Mouse (Mus musculus) ovary, adult 10 weeks (tissue): ENCODE results near the gene Zfp672. TPM values are rescaled to one million over a fixed set of nuclear protein-coding genes. Genes with fewer than 3 reads are reported as not detected.

Experiments used
- polyA plus RNA-seq: library from polyadenylated mRNA; stranded (reverse); fragments of 350-450 nt; fragmentation: Illumina TruSeq; extraction: RNeasy Lipid Tissue Mini Kit (QIAGEN cat#74804); gene quantifications from one replicate; pipeline ENCODE4 v1.2.3, GENCODE M21; 2014

Gene Zfp672
- polyA plus RNA-seq, result 52.3 TPM

DNA sequence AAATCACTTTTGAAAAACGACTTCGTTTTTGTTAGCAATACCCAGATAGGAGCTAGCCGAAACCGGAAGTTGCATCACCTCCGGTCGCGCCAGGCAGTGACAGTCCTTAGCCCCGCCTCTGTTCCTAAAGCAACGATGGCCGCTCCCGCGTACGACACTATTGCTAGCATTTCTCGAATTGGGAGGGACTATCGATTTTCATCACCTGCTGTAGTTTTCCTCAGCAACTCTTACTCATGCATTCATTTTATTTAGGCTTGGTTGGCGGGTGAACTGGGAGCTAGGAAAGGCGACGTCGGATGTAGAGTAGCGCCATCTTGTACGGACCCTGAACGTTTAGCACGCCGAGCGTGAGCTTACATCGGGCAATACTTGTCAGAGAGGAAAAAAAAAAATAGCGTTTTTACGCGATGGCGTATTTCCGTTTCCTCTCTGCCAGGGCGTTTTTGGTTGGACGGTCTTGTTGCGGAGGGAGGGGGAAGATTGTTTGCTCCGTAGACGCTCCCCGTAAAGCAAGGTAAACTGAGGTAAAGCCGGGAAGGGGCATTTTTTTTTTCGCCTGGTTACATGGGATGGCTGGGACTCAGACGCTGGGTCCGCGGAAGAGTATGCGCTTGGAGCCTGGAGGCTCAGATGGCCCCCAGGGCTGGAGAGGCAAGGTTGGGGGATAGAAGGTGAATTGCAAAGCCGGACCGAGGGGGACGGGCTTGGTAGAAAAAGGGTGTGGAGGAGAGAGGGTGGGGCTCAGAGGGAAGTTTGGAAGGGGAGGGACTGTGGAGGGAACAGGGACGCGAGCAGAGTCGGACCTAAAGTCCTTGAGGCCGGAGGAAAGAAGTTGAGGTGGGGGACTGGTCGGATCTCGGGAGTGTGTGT is at the start of gene Zfp672, which contains the start of gene Sh3bp5l:
Zfp672 (minus strand) TSS at position 64 of the 873 bp plus-strand sequence.
Sh3bp5l (plus strand) TSS at position 449 of the 873 bp plus-strand sequence.

DNA sequence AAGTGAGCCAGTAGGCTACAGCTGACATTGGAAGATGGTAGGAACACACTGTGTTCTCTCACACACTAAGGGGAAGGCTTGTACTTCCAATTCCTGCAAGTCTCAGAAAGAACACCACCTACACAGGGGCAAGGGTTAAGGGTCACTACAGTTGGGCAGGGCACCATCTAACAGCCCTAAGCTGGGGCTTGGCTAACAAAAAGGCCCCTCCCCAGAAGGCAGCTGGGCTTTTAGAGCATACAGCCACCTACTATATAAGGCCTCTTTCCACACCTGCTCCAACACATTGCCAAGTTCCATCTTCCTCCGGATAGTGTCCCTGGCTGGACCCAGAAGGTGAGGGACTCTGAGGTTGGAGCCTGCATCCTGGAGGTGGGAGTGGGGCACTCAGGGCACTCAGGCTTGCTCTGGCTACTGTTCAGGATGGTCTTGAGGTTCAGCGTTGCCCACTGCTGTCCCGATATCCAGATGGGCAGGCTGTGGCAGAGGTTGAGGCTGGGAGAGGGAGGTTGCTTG is 48.7 kb upstream of the Zfp672 start, which contains the start of gene Lypd8:
Lypd8 (plus strand) TSS at position 281 of the 516 bp plus-strand sequence.

DNA sequence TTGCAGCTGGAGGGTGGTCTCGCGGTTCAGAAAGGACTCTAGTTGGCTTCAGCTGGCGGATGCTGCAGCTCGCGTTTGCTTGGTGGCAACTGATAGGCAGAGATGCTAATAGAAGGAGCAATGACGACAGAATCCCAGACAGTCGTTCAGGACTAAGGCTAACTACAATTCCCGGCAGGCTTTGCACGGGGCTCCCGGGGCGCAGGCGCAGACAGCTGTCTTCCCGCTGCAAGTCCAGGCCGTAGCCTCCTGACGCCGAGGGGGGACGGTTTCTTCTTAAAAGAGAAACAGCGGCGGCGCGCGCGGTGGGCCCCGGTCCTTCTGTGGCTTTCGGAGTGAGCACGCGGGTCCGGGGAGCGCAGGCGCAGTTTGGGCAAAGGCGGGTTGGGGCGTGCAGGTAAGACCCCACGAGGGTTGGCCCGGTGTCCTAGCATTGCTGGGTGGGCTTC is 23.3 kb downstream of the Zfp672 start, which contains the start of gene Zfp692:
Zfp692 (plus strand) TSS at position 210 of the 449 bp plus-strand sequence.

DNA sequence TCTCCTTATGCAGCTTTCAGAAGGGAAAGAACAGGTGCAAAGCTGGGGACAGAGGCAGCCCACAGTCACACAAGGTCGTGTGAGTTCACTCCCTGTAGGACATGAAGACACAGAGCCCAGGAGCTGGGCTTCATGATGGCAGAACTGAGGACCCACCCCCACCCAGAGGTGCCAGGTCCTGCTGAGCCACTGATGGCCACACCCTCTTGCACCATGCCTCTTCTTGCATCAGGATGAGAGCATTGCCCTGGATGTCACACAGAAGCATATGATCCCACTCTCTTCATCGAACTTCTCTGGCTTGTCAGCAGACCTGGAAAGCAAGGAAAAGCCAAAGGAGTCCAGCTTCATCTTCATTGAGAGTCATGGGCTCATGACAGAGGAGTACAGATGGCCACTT is 55.6 kb downstream of the Zfp672 start, which contains the start of gene 4930438A08Rik:
4930438A08Rik (plus strand) TSS at position 228 of the 400 bp plus-strand sequence.

Other genes with a start within 250 kb of the Zfp672 start
- 0.43 TPM for gene Gm12248, start 237.2 kb downstream of the Zfp672 start, polyA plus RNA-seq
- gene Cnot8, start 226.2 kb downstream of the Zfp672 start, polyA plus RNA-seq, result 35.5 TPM
- gene Gemin5, start 161.8 kb downstream of the Zfp672 start, polyA plus RNA-seq, result 8.7 TPM
- 35.7 TPM for gene Mrpl22, start 158.7 kb downstream of the Zfp672 start, polyA plus RNA-seq
- 16.1 TPM for gene Igtp, start 130.8 kb downstream of the Zfp672 start, polyA plus RNA-seq
- gene Irgm2, start 130.7 kb downstream of the Zfp672 start, polyA plus RNA-seq, result 30.9 TPM
- not detected for gene 4930438A08Rik, start 55.5 kb downstream of the Zfp672 start, polyA plus RNA-seq
- 0.48 TPM for gene Zfp692, start 23.3 kb downstream of the Zfp672 start, polyA plus RNA-seq
- 0.80 TPM for gene Sh3bp5l, start 385 bp upstream of the Zfp672 start, polyA plus RNA-seq
- not detected for gene Lypd8, start 48.7 kb upstream of the Zfp672 start, polyA plus RNA-seq
- gene 1810065E05Rik, start 90.8 kb upstream of the Zfp672 start, polyA plus RNA-seq, result not detected
- not detected for gene Gm12253, start 102.2 kb upstream of the Zfp672 start, polyA plus RNA-seq
- gene Lypd9, start 122.6 kb upstream of the Zfp672 start, polyA plus RNA-seq, result not detected
- gene Olfr30, start 131.9 kb upstream of the Zfp672 start, polyA plus RNA-seq, result not detected
- gene Olfr332, start 162.2 kb upstream of the Zfp672 start, polyA plus RNA-seq, result not detected
- not detected for gene Olfr331, start 172.2 kb upstream of the Zfp672 start, polyA plus RNA-seq
- gene Olfr330, start 204.5 kb upstream of the Zfp672 start, polyA plus RNA-seq, result 4.5 TPM
- 5.1 TPM for gene Olfr329-ps, start 216.1 kb upstream of the Zfp672 start, polyA plus RNA-seq
- gene Olfr328, start 225.3 kb upstream of the Zfp672 start, polyA plus RNA-seq, result 0.20 TPM
- gene Olfr224, start 240.2 kb upstream of the Zfp672 start, polyA plus RNA-seq, result not detected
- not detected for gene Olfr325, start 247.4 kb upstream of the Zfp672 start, polyA plus RNA-seq